Mouse (Mus musculus) adrenal gland, adult 18-20 months (tissue): Measurements from ENCODE around the gene Osbp2. TPM values are rescaled to one million over a fixed set of nuclear protein-coding genes. Genes with fewer than 3 reads are reported as not detected.

Source experiments
- DNase-seq, 2 experiments: peaks; one replicate each; pipeline ENCODE4 v3.0.0; 2021 to 2022; ENCODE audit warnings: low spot score in 2 of 2
- total RNA-seq, 2 experiments: library from RNA; stranded (reverse); gene quantifications; 1 replicate in 1 of 2; 2 replicates in 1 of 2; pipeline ENCODE4 v1.2.3; 2021

Osbp2 gene
- total RNA-seq, 2 experiments from 2014 or later, result 2.9 to 6.6 TPM

GRCm38 (mm10) chr11:3714486-3714885 lies 149.2 kb downstream of the Osbp2 start:
- peak; percentile 60 to 63 for DNase-seq

- DNase-seq, result no peak
Observed at GRCm38 (mm10) chr11:3710203-3710602, 153.5 kb downstream of the Osbp2 start.

- DNase-seq, result no peak
Observed at GRCm38 (mm10) chr11:3707057-3707456, 156.6 kb downstream of the Osbp2 start.

- no peak for DNase-seq
Observed at GRCm38 (mm10) chr11:3704404-3704803, 159.3 kb downstream of the Osbp2 start.

GRCm38 (mm10) chr11:3703089-3703992 lies 160.4 kb downstream of the Osbp2 start:
- DNase-seq, result no peak

GRCm38 (mm10) chr11:3697441-3697840 lies 166.3 kb downstream of the Osbp2 start:
- no peak for DNase-seq

- no peak for DNase-seq
Observed at GRCm38 (mm10) chr11:3696086-3696616, 167.6 kb downstream of the Osbp2 start.

GRCm38 (mm10) chr11:3691746-3692145 lies 172.0 kb downstream of the Osbp2 start:
- DNase-seq, result no peak

- DNase-seq, result no peak
Observed at GRCm38 (mm10) chr11:3686885-3687284, 176.8 kb downstream of the Osbp2 start.

- no peak for DNase-seq
Observed at GRCm38 (mm10) chr11:3686318-3686717, 177.4 kb downstream of the Osbp2 start.

- DNase-seq, result no peak
Observed at GRCm38 (mm10) chr11:3685431-3685830, 178.3 kb downstream of the Osbp2 start.

- peak in 1 of 2 experiments; percentile 43 for DNase-seq
Observed at GRCm38 (mm10) chr11:3684723-3685430, 178.8 kb downstream of the Osbp2 start.

GRCm38 (mm10) chr11:3684232-3684631 lies 179.5 kb downstream of the Osbp2 start:
- no peak for DNase-seq

GRCm38 (mm10) chr11:3683696-3684095 lies 180.0 kb downstream of the Osbp2 start:
- DNase-seq, result no peak

- no peak for DNase-seq
Observed at GRCm38 (mm10) chr11:3679771-3680170, 183.9 kb downstream of the Osbp2 start.

GRCm38 (mm10) chr11:3677204-3677603 lies 186.5 kb downstream of the Osbp2 start:
- no peak for DNase-seq

GRCm38 (mm10) chr11:3676423-3676822 lies 187.3 kb downstream of the Osbp2 start:
- no peak for DNase-seq

- DNase-seq, result no peak
Observed at GRCm38 (mm10) chr11:3674545-3674944, 189.2 kb downstream of the Osbp2 start.

GRCm38 (mm10) chr11:3671000-3671628 lies 192.6 kb downstream of the Osbp2 start:
- no peak for DNase-seq

- no peak for DNase-seq
Observed at GRCm38 (mm10) chr11:3669849-3670248, 193.9 kb downstream of the Osbp2 start.

- no peak for DNase-seq
Observed at GRCm38 (mm10) chr11:3668768-3669167, 194.9 kb downstream of the Osbp2 start.
